Mouse (Mus musculus) left cerebral cortex, adult 11 months (tissue): ENCODE data around the gene Erc2.

Source experiments
- DNase-seq: peaks from one replicate; pipeline ENCODE4 v3.0.0; 2022; ENCODE audit warnings: low spot score

The Erc2 gene

DNA sequence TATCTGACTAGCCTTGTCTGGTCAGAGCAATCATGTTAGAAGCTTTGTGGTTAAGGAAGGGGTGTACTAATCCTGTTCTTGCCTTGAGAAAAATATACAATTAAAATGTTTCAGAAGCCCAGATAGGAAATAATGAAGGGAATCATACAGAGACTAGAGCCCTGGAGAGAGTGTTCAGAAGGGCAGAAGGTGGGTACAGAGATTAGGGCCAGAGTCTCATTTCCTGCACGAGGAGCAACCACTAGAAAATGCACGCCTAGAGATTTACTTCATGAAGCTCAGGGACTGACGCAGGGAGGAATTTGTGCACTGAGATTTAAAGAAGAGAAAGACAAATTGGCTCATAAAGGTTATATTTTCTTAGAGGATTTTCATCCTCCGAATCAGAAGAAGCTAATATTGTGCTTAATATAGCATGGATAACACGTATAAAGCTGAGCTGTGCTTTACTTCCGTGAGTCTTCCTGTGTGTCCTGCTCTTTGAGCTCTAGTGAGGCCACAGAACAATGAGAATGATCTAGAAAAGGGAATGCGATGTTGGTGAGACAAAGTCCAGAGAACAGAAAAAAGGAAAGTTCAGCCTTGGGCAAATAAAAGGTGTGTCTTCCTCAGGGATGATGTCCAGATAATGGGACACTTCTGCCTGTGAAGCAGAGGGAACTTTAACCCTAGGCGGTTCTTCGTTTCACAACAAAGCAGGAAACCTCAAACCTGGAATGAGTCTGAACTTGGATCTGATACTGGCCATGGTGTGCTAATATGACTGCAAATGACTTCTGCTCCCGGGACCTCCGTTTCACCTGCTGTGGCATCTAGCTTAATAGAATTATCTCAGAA lies 45.0 kb downstream of the Erc2 start:
- DNase-seq, result no peak

DNA sequence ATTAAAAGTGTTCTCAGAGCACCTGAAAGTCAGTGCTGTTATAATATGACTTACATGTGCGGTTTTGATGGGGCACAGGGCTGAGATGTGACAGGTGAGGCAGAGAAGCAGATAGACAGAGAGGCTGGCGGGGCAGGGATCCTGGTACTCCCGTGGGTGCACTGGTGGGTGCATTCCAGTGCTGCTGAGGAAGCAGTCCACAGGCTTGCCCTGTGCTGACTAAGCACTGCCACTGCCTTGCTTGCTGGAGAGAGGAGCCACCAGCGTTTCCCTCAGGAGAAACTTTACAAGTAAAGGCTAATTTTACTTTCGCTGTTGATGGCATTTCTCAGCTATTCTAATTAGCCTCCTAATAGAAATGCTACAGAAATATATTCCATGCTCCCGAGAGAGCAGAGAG lies 45.9 kb downstream of the Erc2 start:
- DNase-seq, result no peak

DNA sequence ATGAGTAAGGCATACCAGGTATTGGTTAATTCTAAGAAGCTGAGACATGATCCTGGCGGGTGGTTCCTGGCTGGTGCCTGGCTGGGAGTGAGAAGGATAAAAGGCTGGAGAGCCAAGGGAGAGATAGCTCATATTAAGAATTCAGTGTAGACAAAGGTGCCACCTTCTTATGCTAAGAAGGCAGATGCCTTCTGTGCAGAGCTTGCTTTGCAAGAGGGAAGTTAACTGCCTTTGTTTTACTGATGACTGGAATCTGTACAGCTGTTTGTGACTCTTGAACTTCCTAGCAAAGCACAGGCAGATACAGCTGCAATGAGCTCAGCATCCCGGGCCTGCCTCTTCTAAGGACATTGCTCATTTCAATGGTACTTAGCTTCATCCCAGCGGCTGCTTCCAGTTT lies 47.7 kb downstream of the Erc2 start:
- DNase-seq, result no peak

DNA sequence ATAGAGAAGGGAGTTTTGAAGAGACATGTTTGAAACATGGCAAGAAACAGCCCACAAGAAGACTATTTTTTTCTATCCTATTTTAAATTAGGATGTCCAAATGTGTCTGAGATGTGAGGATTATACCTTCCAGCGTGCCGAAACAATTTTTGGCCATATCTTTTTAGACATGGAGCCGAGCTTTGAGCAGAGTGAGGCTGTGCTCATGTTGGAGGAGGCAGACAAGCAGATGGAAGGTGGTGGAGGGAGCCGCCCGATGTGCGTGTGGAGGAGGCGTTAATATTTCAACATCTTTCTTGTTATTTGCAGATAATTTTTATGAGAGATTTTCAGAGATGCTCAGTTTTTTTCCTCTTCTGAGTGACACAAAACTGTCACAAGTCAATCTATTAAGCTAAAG lies 50.5 kb downstream of the Erc2 start:
- no peak for DNase-seq

DNA sequence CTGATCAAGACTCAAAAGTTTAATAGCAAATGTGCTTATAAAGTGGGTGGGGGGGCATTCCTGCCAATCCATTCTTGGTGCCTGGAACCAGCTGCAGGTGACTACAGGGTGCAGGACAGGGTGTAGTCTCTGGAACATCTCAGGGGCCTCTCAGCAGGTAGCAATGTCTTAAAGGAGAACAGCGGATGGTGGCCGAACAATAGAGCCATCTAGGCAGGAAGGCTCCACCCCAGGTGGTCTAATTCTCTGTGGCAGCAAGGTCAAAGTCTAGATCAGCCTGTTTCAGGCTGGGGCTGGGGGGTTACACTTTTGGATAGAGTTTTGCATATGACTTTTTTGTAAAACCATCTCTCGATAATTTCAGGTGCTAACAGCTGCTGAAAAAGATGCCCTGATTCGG lies 51.9 kb downstream of the Erc2 start:
- no peak for DNase-seq

DNA sequence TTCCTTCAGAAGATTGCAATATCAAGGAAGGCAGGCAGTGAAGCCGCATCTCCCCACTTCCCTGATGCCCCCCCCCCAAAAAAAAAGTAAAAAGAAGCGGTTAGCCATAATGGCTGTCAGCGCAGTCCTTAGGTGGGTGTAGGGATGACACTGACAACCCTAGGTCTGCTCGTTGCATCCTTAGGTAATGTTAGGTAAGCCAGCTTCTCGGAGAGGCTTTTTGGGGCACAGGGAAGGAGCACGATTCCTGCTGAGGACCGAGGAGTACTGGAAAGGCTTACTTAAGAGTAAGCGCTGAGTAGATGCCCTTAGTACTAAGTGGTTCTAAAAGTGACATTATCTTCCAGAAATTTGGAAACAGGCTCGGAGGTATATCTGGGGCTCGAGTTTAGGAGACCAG lies 52.3 kb downstream of the Erc2 start:
- DNase-seq, result no peak

DNA sequence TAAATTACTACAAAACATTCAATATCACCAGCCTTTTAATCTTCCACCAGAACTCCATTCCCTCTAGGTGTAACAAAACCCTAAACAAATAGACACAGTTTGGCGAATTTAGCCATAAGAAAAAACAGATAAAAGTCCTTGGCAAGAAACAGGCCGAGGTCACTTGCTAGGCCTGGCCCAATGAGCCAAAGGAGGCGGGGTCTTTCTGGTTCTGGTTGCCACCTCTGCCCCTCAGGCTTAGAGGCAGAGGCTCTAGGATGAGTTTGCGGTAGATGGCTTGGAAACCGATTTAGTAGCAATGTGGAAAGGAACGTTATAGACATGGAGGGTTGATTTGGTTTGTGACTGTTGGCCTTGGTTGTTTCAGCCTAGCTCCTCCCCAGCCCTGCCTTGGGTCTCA lies 52.8 kb downstream of the Erc2 start:
- no peak for DNase-seq

DNA sequence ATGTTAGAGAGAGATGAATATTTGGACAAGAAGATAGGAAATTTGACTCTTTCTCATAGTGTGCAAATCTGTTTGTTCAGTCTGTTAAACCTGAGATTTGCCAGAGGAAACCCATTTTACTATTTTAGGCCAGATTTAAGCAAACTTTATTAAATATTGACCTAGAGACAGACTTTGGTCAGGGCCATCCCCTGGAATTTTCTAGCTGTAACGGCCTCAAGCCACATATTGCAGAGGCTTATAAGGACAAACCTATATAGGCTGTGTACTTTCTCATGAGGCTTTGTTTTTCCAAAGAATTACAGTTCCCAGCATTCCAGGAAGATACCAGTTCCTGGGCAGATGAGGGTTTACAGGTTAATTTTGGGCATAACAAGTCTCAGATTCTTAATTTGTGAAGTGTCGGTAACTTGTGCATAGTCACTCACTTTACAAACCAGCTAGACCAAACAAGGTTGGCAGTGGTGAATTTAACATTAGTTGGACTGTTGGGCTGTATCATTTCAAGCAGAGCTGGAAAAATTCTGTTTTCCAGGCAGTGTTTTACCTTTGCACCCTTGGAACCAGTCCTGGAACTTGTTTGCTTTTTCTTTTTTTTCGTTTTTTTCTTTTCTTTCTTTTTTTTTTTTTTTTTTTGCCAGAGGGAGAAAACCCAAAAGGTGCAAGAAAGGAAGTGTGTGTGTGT lies 60.3 kb downstream of the Erc2 start:
- no peak for DNase-seq

DNA sequence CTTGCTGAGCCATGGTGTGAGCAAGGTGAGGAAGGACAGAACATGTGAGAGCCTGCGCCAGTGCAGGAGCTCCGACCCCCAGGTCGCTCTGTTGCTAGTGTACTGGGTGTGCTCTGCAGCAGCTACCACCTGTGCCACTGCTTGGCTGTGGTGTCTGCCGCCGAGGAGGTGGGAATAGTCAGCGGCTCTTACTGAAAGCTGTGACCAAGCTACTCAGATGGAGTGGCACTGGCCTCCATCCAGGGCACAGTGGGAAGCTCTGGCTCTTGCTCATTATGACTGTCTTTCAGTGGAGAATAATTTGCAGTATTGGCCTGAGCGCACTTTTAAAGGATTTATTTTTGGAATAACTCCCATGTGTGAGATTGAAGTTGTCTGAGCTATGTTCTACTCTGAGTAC lies 73.6 kb downstream of the Erc2 start:
- no peak for DNase-seq

DNA sequence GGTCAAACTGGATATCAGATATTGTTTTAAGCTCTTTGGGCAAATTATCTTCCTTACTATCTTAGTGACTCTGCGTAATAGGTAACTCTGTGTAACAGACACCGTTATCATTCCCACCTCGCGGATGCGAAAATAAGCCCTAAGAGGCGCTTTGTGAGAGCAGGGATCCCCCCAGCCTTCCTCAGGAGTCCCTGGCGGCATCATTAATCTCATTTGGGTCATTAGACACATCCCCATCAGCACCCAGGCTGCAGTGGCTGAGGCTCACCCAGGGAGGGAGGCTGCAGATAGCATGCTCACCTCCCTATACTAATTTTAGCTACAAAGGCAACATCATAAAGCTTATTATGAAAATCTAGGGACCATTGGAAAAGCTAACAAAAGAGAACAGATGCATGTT lies 95.1 kb downstream of the Erc2 start:
- no peak for DNase-seq

DNA sequence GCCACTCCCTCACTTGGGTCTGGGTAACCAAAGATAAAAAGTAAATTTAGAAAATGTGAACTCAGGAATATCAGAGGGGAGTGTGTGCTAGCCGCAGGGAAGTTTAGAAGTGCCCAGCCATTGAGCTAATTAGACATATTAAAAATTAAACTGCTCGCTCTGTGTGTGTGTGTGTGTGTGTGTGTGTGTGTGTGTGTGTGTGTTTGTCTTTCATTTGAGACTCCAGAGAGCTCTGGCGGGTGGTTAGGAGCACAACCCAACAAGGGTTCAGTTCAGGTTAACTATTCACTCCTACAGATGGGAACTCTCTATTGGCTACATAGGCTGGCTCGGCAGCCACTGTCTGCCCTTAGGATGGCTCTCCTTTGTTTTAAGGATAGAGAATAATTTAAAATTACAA lies 97.4 kb downstream of the Erc2 start:
- DNase-seq, result no peak

DNA sequence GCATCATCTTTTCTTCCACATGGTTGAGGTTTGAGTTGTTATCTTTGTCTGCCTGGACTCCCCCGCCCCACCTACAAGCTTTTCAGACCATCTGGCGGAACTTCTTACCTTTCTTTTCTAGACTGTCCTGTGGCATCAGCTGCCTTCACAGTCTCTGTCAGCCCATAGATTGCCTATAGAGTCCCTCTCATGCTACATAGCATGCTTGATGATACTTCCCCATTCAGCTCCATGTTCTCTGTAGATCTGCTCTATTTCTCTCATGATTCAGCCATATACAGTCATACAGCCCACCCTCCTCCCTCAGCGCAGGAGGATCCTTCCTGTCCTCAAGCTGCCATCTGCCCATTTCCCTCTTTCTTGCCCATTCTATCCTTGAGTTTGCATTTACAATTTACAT lies 98.7 kb downstream of the Erc2 start:
- DNase-seq, result no peak

DNA sequence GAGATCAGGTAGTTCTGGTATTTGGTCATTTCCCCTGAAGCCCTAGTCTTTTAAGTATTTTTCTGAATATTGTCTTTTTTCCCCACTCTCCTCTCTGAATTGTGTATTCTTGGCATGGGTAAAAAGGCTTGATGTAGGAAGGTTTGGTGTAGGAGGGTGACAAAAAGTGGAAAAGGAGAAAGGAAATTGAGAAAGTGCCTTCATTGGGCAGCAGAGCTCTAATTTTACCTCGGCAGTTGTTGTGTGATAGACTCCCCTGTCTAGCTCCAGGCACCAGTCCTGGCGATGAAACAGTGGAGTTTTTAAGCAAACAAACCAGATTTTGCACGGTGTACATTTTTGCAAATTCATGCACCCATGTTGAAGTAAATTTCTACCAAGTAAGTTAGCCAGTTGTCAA lies 99.5 kb downstream of the Erc2 start:
- DNase-seq, result peak; percentile 26

DNA sequence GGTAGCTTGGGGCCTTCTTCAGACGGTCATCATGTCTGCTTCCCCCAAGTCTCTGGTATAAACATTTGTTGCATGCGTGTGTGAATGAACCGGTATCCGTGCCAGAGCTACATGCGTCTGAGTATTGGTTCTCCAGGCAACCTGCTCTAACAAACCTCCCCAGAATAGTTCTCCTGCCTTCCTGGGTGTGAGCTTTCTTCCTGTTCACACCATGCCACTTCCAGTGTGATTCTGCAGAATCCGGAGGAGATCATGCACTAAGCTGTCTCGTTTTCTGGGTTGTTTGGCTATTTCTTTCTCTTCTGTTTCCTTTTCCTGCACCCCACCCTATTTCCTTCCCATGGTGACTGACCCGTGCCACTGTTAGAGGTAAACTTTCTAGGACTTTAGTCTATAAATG lies 105.3 kb downstream of the Erc2 start:
- DNase-seq, result no peak

DNA sequence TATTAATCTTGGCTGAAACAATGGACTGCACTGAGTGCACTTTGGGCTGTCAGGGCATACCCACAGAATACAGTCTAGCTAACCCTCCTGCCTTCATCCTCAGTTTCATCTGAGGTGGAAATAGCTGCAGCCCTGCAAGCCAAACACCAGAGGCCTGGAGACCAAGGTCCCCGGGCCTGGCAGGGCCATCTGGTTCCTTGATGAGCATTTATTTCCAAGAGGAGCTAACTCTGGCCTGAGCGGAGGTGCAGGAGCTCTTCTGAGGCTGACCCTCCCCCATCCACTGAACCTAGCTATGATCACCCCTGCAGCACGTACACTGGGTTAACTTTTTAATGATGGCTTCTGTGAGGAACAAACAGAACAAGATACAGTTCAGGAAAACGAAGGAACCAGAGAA lies 108.9 kb downstream of the Erc2 start:
- DNase-seq, result no peak

DNA sequence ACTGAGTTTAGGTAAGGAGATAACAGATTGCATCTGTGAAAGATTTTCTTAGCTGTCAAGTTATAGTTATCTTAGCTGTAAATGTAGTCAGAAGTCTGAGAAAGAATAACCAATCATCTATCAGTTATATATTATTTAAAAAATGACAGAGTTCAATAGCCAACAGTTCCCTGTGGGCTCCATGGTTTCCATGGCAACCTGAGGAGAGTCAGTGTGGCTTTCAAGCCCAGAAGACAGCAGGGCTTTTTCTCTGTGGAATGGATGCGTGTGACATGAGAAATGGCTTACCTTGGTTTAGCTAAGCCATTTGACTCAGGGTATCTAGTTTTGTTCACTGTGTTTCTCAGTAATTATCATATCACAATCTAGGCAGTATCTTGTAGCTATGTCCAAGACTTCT lies 117.2 kb downstream of the Erc2 start:
- DNase-seq, result no peak

DNA sequence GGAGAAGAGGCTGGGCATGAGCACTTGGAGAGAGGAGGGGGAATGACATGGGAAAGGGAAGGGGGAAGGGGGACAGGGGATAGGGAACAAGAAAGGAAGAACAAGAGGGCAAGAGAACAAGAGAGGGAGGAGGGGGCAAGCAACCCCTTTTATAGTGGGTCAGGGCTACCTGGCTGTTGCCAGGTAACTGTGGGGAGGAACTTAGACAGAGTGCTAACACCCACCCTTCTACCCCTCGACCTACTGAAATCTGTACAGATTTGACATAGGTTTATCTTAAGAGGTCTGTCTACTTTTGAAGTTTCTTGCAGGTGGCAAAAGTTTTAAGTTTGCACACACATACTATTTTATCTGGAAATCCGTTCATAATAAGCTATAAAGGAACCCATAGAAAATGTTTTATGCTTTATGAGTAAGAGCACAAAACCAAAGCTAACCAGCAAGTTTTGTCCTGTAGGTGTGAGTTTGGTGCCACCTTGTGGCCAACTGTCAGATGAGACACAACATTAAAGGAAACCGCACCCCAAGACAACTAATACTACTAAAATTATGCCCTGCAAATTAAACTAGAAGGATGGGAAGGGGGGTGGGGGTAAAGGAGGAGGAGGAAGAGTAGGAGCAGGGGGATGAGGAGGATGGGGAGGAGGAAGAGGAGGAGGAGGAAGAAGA lies 119.2 kb downstream of the Erc2 start:
- DNase-seq, result peak; percentile 52

DNA sequence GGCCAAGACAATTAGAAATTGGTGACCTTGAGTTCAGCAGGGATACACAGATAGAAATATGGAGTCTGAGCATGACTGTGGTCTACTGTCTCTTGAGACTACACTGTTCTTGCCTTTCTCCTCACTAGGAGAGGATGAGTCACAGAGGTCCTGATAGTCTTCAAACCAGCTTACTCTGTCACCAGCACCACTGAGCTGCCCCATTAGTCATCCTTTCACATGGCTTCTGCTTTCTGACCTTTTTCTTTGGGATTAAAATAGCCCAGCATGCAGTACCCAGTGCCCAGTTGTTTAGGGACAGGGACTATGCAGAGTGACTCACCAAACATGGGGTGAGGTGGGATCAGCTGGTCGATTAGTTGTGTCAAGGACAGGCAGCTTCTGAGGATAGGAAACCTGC lies 132.1 kb downstream of the Erc2 start:
- no peak for DNase-seq

DNA sequence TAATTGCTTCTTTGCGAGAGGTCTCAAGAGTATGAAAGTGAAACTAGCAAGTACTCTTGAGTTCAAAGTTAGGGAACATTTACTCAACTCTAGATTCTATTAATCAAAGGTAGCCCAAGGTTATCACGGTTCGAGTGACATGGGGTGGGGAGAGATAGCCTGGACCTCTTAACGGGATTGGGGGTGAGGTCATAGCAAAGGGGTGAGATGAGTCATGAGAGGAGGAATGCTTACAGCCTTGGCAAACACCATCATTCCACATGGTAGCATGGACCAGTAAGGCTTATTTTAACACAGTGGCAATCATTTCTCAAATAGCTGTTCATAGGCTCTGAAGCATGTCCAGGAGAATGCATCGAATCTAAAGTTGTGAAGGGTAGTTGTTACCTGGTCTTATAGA lies 134.7 kb downstream of the Erc2 start:
- DNase-seq, result no peak

DNA sequence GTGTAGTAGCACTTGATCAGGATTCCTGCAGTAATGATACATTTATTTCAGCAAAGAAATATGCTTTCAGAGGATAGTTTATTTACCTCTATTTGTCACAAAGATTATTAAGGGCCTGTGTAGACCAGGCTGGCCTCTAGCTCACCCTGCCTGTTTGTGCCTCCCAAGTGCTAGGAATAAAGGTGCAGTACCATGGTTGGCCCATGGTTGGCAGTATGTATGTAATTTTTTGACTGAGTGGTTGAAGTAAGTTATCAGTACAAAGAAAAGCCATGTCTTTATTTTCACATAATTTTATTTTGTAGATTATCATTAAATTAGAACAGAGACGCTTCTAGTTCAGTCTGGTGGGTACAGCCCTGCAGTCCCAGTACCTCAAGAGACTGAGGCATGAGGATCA lies 136.0 kb downstream of the Erc2 start:
- DNase-seq, result no peak

DNA sequence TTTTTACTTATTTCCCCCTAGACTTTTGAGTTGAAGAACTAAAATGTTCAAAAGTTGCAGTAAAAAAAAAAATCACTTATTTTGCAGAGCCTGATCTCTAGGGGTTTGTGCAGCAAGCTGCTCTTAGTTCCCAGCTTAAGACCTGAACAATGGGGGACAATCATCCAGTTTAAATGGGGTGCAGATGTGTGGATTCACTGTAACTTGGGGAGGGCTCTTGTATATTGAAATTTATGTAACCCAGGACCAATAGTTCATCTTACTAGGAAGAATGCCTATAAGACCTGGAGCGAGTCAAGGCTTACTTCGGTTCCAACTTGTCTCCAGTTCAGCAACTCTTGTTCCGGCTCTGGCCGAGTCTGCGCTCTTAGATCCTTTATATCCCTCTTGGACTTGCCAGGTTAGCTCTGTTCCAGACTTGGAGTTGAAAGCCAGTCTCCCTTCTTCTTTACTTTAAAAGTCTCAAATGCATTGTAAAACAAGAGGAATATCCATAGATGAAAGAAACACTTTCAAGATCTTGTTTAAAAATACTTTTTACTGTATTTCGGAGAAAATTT lies 136.9 kb downstream of the Erc2 start:
- DNase-seq, result no peak

DNA sequence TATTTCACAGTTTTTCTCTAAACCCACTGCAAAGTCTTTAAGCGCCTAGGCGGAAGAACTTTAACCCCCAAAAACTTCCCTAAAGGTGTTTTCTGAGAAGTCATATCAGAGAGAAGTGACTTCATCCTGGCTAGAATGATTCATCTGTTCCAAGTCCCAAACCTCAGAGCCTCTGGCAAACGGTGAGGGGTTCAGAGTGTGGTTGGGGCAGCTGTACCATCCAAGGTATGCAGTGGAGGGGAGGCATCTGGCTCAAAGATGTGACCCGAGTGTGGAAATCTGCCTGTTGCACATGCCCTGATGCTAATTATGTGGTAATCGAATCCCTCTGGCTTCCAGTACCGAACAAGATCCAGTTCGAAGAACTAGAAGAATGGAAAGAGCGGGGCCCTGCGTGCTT lies 137.8 kb downstream of the Erc2 start:
- no peak for DNase-seq

DNA sequence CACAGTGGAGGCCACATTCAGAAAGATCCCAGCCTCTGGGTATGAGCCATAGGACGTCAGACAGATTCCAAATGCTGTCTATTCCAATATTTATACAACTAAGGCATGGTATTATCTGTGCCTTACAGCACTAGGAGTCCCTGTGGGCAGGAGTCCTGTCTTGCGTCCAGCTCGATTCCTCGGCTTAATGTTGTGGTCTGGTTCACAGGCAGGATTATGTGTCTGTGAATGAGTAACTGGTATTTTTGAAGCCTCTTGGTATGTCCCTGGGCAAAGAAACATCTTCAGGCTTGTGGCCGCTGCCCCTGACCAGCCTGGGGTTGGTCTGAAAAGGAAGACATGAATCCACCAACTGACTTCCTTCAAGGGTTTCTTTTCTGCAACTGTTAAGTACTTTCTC lies 153.1 kb downstream of the Erc2 start:
- no peak for DNase-seq
